Mouse (Mus musculus): ENCODE results near the gene Hist1h4n. TPM values are rescaled to one million over a fixed set of nuclear protein-coding genes. Genes with fewer than 3 reads are reported as not detected.
A peak's percentile ranks its signal among the peaks of the same experiment; 100 is the strongest.
"Not testable (repeated sequence)": the region's sequence is repeated elsewhere in the genome, so short reads cannot be mapped to it uniquely, and the experiment has no call there.

The Hist1h4n gene
- polyA plus RNA-seq, 1 experiment, result 12.7 TPM

DNA sequence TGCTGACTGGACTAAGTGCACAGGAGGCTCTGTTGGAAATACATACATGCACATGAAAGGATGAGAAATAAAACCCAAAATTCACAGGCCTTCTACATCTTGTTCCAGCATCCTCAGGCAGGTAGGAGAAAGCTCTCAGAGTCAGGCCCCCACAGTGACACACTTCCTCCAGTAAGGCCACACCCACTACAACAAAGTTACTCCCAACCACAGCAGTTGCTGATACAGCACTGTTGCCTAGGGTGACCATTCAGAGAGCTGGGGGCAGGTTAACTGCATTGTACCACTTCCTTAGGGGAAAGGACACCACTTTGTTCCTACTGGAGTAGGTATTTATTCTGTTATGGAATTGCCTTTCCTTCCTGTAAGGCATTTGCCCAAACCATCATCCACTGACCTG, 34.8 kb downstream of the Hist1h4n start:
- not testable (repeated sequence) for H3K4me3 ChIP-seq (replicated peaks; ENCODE audit: insufficient read depth, low read depth, low read length); H3K27ac ChIP-seq (ENCODE audit: insufficient read depth, low read length); DNase-seq; H3K27me3 ChIP-seq (ENCODE audit: control insufficient read depth, insufficient read depth, low read length); H3K4me1 ChIP-seq (ENCODE audit: control insufficient read depth, insufficient read depth, low read length)

GRCm38 (mm10) chr13:21795584-21795983, 36.4 kb downstream of the Hist1h4n start:
- Histone ChIP-seq H3K27me3 (ENCODE audit: control insufficient read depth, insufficient read depth, low read length) (no peaks in the 10 kb centered on the region), H3K27ac (ENCODE audit: insufficient read depth, low read length) (no peak overlapping the region), H3K4me3 (replicated peaks; ENCODE audit: insufficient read depth, low read depth, low read length) (no peak overlapping the region), H3K4me1 (ENCODE audit: control insufficient read depth, insufficient read depth, low read length) (0 out of 2 replicates have a peak, but pooled peaks cover under 1% of the 10 kb centered on the region)
- 94% methylated on average over 7 of the region's 7 CpGs for WGBS
- TF ChIP-seq POLR2A (IDR thresholded peaks at IDR 0.05; ENCODE audit: borderline replicate concordance, insufficient read depth, low read length), result no peak
- no peak for TF ChIP-seq CTCF (IDR thresholded peaks at IDR 0.05; ENCODE audit: borderline replicate concordance, insufficient read depth, low read depth, low read length)
- no peak for DNase-seq

GRCm38 (mm10) chr13:21790601-21791283, 41.3 kb downstream of the Hist1h4n start:
- Histone ChIP-seq H3K4me1 (ENCODE audit: control insufficient read depth, insufficient read depth, low read length) (0 out of 2 replicates have a peak, but pooled peaks cover 2% of the 10 kb centered on the region), H3K4me3 (replicated peaks; ENCODE audit: insufficient read depth, low read depth, low read length) (no peak overlapping the region), H3K27ac (ENCODE audit: insufficient read depth, low read length) (no peak overlapping the region), H3K27me3 (ENCODE audit: control insufficient read depth, insufficient read depth, low read length) (no peaks in the 10 kb centered on the region)
- TF ChIP-seq CTCF (IDR thresholded peaks at IDR 0.05; ENCODE audit: borderline replicate concordance, insufficient read depth, low read depth, low read length) (no peak), POLR2A (IDR thresholded peaks at IDR 0.05; ENCODE audit: borderline replicate concordance, insufficient read depth, low read length) (no peak)
- WGBS, result 6% methylated on average over 18 of the region's 18 CpGs
- DNase-seq, result peak in 1 of 2 experiments; percentile 16

GRCm38 (mm10) chr13:21789925-21790324, 42.1 kb downstream of the Hist1h4n start:
- no peaks in the 10 kb centered on the region for H3K27me3 ChIP-seq (ENCODE audit: control insufficient read depth, insufficient read depth, low read length)
- H3K4me3 ChIP-seq (replicated peaks; ENCODE audit: insufficient read depth, low read depth, low read length), result no peak overlapping the region
- no peak for DNase-seq
- H3K4me1 ChIP-seq (ENCODE audit: control insufficient read depth, insufficient read depth, low read length), result 0 out of 2 replicates have a peak, but pooled peaks cover 2% of the 10 kb centered on the region
- 81% methylated on average over 6 of the region's 6 CpGs for WGBS
- TF ChIP-seq POLR2A (IDR thresholded peaks at IDR 0.05; ENCODE audit: borderline replicate concordance, insufficient read depth, low read length), result no peak
- no peak for TF ChIP-seq CTCF (IDR thresholded peaks at IDR 0.05; ENCODE audit: borderline replicate concordance, insufficient read depth, low read depth, low read length)
- no peak overlapping the region for H3K27ac ChIP-seq (ENCODE audit: insufficient read depth, low read length)

- no peak for TF ChIP-seq CTCF (IDR thresholded peaks at IDR 0.05; ENCODE audit: borderline replicate concordance, insufficient read depth, low read depth, low read length)
- TF ChIP-seq POLR2A (IDR thresholded peaks at IDR 0.05; ENCODE audit: borderline replicate concordance, insufficient read depth, low read length), result no peak
- no peak overlapping the region for H3K4me3 ChIP-seq (replicated peaks; ENCODE audit: insufficient read depth, low read depth, low read length)
- no peak overlapping the region for H3K27ac ChIP-seq (ENCODE audit: insufficient read depth, low read length)
- DNase-seq, result peak; percentile 13 to 14
- no peaks in the 10 kb centered on the region for H3K27me3 ChIP-seq (ENCODE audit: control insufficient read depth, insufficient read depth, low read length)
- H3K4me1 ChIP-seq (ENCODE audit: control insufficient read depth, insufficient read depth, low read length), result 0 out of 2 replicates have a peak, but pooled peaks cover 2% of the 10 kb centered on the region
- 26% methylated on average over 15 of the region's 21 CpGs for WGBS
Observed at GRCm38 (mm10) chr13:21787760-21788593, 44.0 kb downstream of the Hist1h4n start.

DNA sequence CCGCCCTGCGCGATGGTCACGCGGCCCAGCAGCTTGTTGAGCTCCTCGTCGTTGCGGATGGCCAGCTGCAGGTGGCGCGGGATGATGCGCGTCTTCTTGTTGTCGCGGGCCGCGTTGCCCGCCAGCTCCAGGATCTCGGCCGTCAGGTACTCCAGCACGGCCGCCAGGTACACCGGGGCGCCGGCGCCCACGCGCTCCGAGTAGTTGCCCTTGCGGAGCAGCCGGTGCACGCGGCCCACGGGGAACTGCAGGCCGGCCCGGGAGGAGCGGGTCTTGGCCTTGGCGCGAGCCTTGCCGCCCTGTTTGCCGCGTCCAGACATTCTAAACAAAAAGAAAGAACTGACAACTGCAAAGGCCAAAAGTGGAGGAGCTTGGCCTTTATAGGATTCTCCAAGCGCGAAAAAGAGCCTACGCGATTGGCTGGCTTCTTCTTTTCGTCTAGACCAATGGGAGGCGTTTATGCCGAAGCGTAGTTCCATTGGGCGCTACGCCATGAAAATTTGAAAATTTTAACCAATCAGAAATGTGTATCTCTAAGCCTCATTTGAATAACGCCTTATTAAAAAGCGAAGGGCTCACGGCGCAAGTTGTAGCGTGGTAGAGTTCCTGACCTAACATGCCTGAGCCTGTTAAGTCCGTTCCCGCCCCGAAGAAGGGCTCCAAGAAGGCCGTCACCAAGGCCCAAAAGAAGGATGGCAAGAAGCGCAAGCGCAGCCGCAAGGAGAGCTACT, 44.9 kb downstream of the Hist1h4n start, which contains the start of the genes Hist1h2an and Hist1h2bp:
Hist1h2an (minus strand) TSS at position 320 of the 731 bp plus-strand sequence.
Hist1h2bp (plus strand) TSS at position 563 of the 731 bp plus-strand sequence.
- not testable (repeated sequence) for H3K4me1 ChIP-seq (ENCODE audit: control insufficient read depth, insufficient read depth, low read length); H3K27ac ChIP-seq (ENCODE audit: insufficient read depth, low read length); H3K27me3 ChIP-seq (ENCODE audit: control insufficient read depth, insufficient read depth, low read length)
- H3K4me3 ChIP-seq (replicated peaks; ENCODE audit: insufficient read depth, low read depth, low read length), result peak within 1 kb of the TSS; percentile 32
- peak; percentile 91 to 96 for DNase-seq
- WGBS, result under 1% methylated on average over 39 of the region's 63 CpGs

DNA sequence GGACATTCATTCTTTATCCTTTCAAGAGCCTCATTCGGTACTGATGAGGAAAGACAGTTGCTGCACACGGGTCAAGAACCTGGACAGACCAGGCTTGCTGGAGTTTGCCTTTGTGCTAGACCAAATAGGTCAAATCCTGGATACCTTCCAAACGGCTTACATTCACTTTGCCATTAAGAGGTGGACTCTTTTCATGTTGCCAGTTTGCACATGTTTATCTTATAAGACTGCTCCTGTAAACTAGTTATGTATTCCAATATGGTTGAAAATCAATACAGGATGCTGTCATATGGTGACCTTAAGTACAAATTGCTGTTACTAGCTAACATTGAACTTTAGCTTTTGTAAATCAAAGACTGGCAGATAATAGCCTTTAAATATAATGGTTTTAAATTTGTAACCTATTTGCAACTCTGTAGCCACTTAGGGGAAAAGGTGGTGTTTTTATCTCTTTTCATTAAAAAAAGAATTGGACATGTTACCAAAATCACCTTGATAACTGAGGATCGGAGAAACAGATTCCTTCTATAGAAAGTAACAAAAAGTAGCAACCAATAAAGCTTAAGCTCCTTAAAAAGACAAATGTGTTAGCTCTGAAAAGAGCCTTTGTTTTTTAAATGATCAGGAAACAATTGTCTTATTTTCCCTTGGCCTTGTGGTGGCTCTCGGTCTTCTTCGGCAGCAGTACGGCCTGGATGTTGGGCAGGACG, 45.7 kb downstream of the Hist1h4n start:
- Histone ChIP-seq H3K4me1 (ENCODE audit: control insufficient read depth, insufficient read depth, low read length) (0 out of 2 replicates have a peak, but pooled peaks cover 2% of the 10 kb centered on the region), H3K4me3 (replicated peaks; ENCODE audit: insufficient read depth, low read depth, low read length) (peak overlapping the region; percentile 23), H3K27ac (ENCODE audit: insufficient read depth, low read length) (no peak overlapping the region), H3K27me3 (ENCODE audit: control insufficient read depth, insufficient read depth, low read length) (no peaks in the 10 kb centered on the region)
- no peak for TF ChIP-seq POLR2A (IDR thresholded peaks at IDR 0.05; ENCODE audit: borderline replicate concordance, insufficient read depth, low read length)
- TF ChIP-seq CTCF (IDR thresholded peaks at IDR 0.05; ENCODE audit: borderline replicate concordance, insufficient read depth, low read depth, low read length), result no peak
- 7% methylated on average over 8 of the region's 8 CpGs for WGBS
- no peak for DNase-seq
